Mouse (Mus musculus) CH12.LX (cell line): ENCODE measurements around the gene Cfap126.

Experiments used
- CHD1 ChIP-seq: IDR thresholded peaks from 2 replicates; pipeline ENCODE4 v1.6.1; 2012; ENCODE audit warnings: low read depth, low read length, improper control_type of control experiment, inconsistent platforms
- CTCF ChIP-seq, 2 experiments: IDR thresholded peaks in 1 of 2; conservative IDR thresholded peaks in 1 of 2; 2 replicates each; pipeline ENCODE4 v1.5.1; 2011 to 2012; ENCODE audit warnings: low read depth in 2 of 2, low read length in 2 of 2, improper control_type of control experiment in 1 of 2, inconsistent platforms in 1 of 2, mild to moderate bottlenecking in 1 of 2, moderate library complexity in 1 of 2
- E2F4 ChIP-seq: IDR thresholded peaks from 2 replicates; pipeline ENCODE4 v1.6.1; 2011; ENCODE audit warnings: low read depth, low read length, improper control_type of control experiment; ENCODE audit not compliant: insufficient replicate concordance
- ETS1 ChIP-seq: conservative IDR thresholded peaks from 2 replicates; pipeline ENCODE4 v1.6.1; 2012; ENCODE audit warnings: low read depth, mild to moderate bottlenecking, inconsistent platforms, low read length, improper control_type of control experiment, moderate library complexity
- NRF1 ChIP-seq: IDR thresholded peaks from 2 replicates; pipeline ENCODE4 v1.6.1; 2014; ENCODE audit warnings: low read depth, mild to moderate bottlenecking, inconsistent platforms, low read length, improper control_type of control experiment, moderate library complexity
- POLR2A ChIP-seq: IDR thresholded peaks from 2 replicates; pipeline ENCODE4 v1.6.1; 2011; ENCODE audit warnings: low read depth, mild to moderate bottlenecking, improper control_type of control experiment, low read length
- TBP ChIP-seq: conservative IDR thresholded peaks from 2 replicates; pipeline ENCODE4 v1.6.1; 2011; ENCODE audit warnings: low read depth, low read length, improper control_type of control experiment
- USF1 ChIP-seq: IDR thresholded peaks from 2 replicates; pipeline ENCODE4 v1.6.1; 2014; ENCODE audit warnings: low read depth, mild to moderate bottlenecking, inconsistent platforms, low read length, improper control_type of control experiment

DNA sequence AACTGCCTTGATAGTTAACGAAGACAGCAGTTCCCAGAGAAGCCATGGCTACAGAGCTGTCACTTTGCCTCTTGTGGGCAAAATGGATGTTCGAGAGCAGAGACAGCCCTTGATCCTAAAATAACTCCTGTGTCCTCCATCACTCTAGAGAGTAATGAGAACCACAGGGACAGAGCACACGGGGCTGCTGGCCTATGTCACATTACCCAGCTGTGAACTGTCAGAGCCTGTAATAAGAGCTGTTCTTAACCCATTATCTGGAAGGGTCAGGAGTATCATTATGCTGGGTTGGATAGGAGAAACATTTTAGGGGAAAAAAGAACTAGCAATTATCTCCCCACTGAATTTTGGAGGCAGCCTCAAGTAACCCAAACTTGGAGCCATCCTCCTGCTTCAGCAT lies 7.2 kb downstream of the Cfap126 start:
- no peak for TF ChIP-seq USF1
- no peak for TF ChIP-seq CTCF (conservative IDR thresholded peaks at IDR 0.05 in 1 of 2, IDR thresholded peaks at IDR 0.05 in 1 of 2; ENCODE audit: low read depth in 2 of 2, low read length in 2 of 2)
- no peak for TF ChIP-seq POLR2A
- no peak for TF ChIP-seq CHD1
- TF ChIP-seq NRF1 = no peak
- TF ChIP-seq E2F4 = no peak
- TF ChIP-seq ETS1 = no peak
- no peak for TF ChIP-seq TBP
